Mouse (Mus musculus) regulatory T cell (primary cell): ENCODE data around the gene 2010005H15Rik.
"Not testable (repeated sequence)": the region's sequence is repeated elsewhere in the genome, so short reads cannot be mapped to it uniquely, and the experiment has no call there.

Source experiments
- in situ Hi-C: fragments of 300-600 bp; cut with MboI, MseI; formaldehyde crosslinking; loops from one replicate; pipeline ENCODE4 v1.15.1; 2025; ENCODE audit warnings: high pct_unique_total_duplicates

Gene 2010005H15Rik

GRCm38 (mm10) chr16:36221168-36221567 is at the start of gene 2010005H15Rik:
2010005H15Rik (plus strand) TSS chr16:36221468.
- in situ Hi-C loops: loop anchor here (25.0 kb wide), 1 partner anchor 916 kb away; no protein-coding TSS in a partner anchor

GRCm38 (mm10) chr16:36176108-36176507 is 45.2 kb upstream of the 2010005H15Rik start:
- in situ Hi-C loops: no loop called here

- in situ Hi-C loops: no loop called here
Measured at GRCm38 (mm10) chr16:36179910-36180309, 41.4 kb upstream of the 2010005H15Rik start.

GRCm38 (mm10) chr16:36183912-36184311 is 37.4 kb upstream of the 2010005H15Rik start, which contains the start of gene Gm5483:
Gm5483 (plus strand) TSS chr16:36184212.
- in situ Hi-C loops: not testable (repeated sequence)

GRCm38 (mm10) chr16:36199226-36199625 is 22.0 kb upstream of the 2010005H15Rik start:
- in situ Hi-C loops: loop anchor here (10.0 kb wide), 1 partner anchor 1836 kb away; no protein-coding TSS in a partner anchor

- in situ Hi-C loops: loop anchor here (10.0 to 25.0 kb wide), 2 partner anchors 933 to 1741 kb away; no protein-coding TSS in a partner anchor
Measured at GRCm38 (mm10) chr16:36203846-36204245, 17.4 kb upstream of the 2010005H15Rik start.

- in situ Hi-C loops: loop anchor here (10.0 to 25.0 kb wide), 2 partner anchors 932 to 1739 kb away; no protein-coding TSS in a partner anchor
Measured at GRCm38 (mm10) chr16:36205684-36206083, 15.6 kb upstream of the 2010005H15Rik start.

- in situ Hi-C loops: loop anchor here (10.0 to 25.0 kb wide), 2 partner anchors 927 to 1735 kb away; no protein-coding TSS in a partner anchor
Measured at GRCm38 (mm10) chr16:36209967-36210453, 11.3 kb upstream of the 2010005H15Rik start, which contains the start of gene Gm5416. Gm5416 (plus strand) TSS chr16:36210403.

GRCm38 (mm10) chr16:36260585-36260984 is 39.3 kb downstream of the 2010005H15Rik start:
- in situ Hi-C loops: not testable (repeated sequence)

- in situ Hi-C loops: loop anchor here (5.0 kb wide), 1 partner anchor 91 kb away; the partner anchor contains the start of gene BC100530
Measured at GRCm38 (mm10) chr16:36276796-36277195, 55.5 kb downstream of the 2010005H15Rik start, which contains the start of gene Stfa1. Stfa1 (plus strand) TSS chr16:36276951.

- in situ Hi-C loops: no loop called here
Measured at GRCm38 (mm10) chr16:36289140-36289539, 67.9 kb downstream of the 2010005H15Rik start.
